Mouse (Mus musculus) myocyte (in vitro differentiated cells): ENCODE measurements around the gene Son.

ENCODE experiments used
- CEBPB ChIP-seq: IDR thresholded peaks from 2 replicates; pipeline ENCODE4 v1.6.1; 2011; ENCODE audit warnings: mild to moderate bottlenecking, moderate library complexity; ENCODE audit not compliant: poor library complexity, insufficient read depth, severe bottlenecking
- MAX ChIP-seq: IDR thresholded peaks from one replicate; pipeline ENCODE4 v1.6.1; 2011; ENCODE audit warnings: low read depth, mild to moderate bottlenecking, control low read depth
- MYOD1 ChIP-seq, 3 experiments: IDR thresholded peaks; one replicate each; pipeline ENCODE4 v1.6.1; 2011; ENCODE audit warnings: control low read depth in 2 of 3, low read depth in 2 of 3, mild to moderate bottlenecking in 2 of 3, moderate library complexity in 1 of 3; ENCODE audit not compliant: insufficient read length in 2 of 3, control insufficient read depth in 1 of 3
- MYOG ChIP-seq, 3 experiments: IDR thresholded peaks; one replicate each; pipeline ENCODE4 v1.6.1; 2011; ENCODE audit warnings: control low read depth in 2 of 3, low read depth in 2 of 3, mild to moderate bottlenecking in 2 of 3; ENCODE audit not compliant: insufficient read length in 2 of 3, control insufficient read depth in 1 of 3, insufficient read depth in 1 of 3
- POLR2A ChIP-seq: IDR thresholded peaks from one replicate; pipeline ENCODE4 v1.6.1; 2011; ENCODE audit warnings: low read depth, mild to moderate bottlenecking, control low read depth, moderate library complexity; ENCODE audit not compliant: insufficient read length
- POLR2AphosphoS2 ChIP-seq: IDR thresholded peaks from one replicate; pipeline ENCODE4 v1.6.1; 2011; ENCODE audit warnings: low read depth, control low read depth; ENCODE audit not compliant: insufficient read length
- REST ChIP-seq: IDR thresholded peaks from one replicate; pipeline ENCODE4 v1.6.1; 2011; ENCODE audit warnings: mild to moderate bottlenecking, control low read depth, moderate library complexity; ENCODE audit not compliant: insufficient read depth, insufficient read length
- SRF ChIP-seq: IDR thresholded peaks from one replicate; pipeline ENCODE4 v1.6.1; 2011; ENCODE audit warnings: low read depth; ENCODE audit not compliant: control insufficient read depth, insufficient read length
- TCF12 ChIP-seq: IDR thresholded peaks from one replicate; pipeline ENCODE4 v1.6.1; 2011; ENCODE audit warnings: mild to moderate bottlenecking, control low read depth; ENCODE audit not compliant: poor library complexity, insufficient read depth, severe bottlenecking
- TCF3 ChIP-seq: IDR thresholded peaks from one replicate; pipeline ENCODE4 v1.6.1; 2011; ENCODE audit warnings: low read depth, control low read depth; ENCODE audit not compliant: insufficient read length
- USF1 ChIP-seq: IDR thresholded peaks from one replicate; pipeline ENCODE4 v1.6.1; 2011; ENCODE audit warnings: low read depth, mild to moderate bottlenecking, control low read depth, moderate library complexity

DNA sequence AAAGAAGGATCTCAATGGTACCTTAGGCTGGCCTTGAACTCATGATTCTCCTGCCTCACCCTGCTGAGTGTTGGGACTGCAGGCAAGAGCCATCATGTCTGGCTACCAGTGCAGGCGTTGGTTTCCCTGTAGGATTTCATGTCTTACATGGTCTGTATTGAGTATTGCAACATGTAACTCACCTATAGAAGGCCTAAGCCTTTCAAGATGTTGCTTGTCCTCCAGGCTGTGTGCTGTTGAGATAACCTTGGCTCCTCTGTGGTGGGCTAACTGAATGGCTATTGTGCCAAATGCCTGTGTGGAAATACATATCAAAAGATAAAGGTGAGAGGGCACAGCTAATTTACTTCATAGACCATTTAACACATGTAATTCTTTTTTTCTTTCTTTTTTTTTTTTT is 51.7 kb downstream of the Son start:
- TF ChIP-seq USF1 (no peak), POLR2A (no peak), MAX (no peak), MYOD1 (IDR thresholded peaks at IDR 0.05; ENCODE audit: control insufficient read depth in 1 of 3, insufficient read length in 2 of 3, low read depth in 2 of 3) (no peak), MYOG (IDR thresholded peaks at IDR 0.05; ENCODE audit: control insufficient read depth in 1 of 3, insufficient read depth in 1 of 3, insufficient read length in 2 of 3, low read depth in 2 of 3) (no peak), REST (no peak), TCF3 (no peak), TCF12 (no peak), POLR2AphosphoS2 (no peak), SRF (no peak), CEBPB (no peak)
